Mouse (Mus musculus) heart, embryonic 11.5 days (tissue): ENCODE measurements around the gene Arhgap21. TPM values are rescaled to one million over a fixed set of nuclear protein-coding genes. Genes with fewer than 3 reads are reported as not detected.
A peak's percentile ranks its signal among the peaks of the same experiment; 100 is the strongest.

Source experiments
- ATAC-seq: fragments of 200-750 bp; cut with Nextera tagmentation; replicated peaks from 2 replicates; pipeline ENCODE4 v1.8.0; 2017; ENCODE audit warnings: moderate library complexity; ENCODE audit not compliant: insufficient number of reproducible peaks, low FRiP score, low TSS enrichment
- H3K27ac ChIP-seq: fragments of 300-500 bp; sonication (generic); 2 replicates; pipeline ENCODE4 v1.5.1; 2014; ENCODE audit warnings: mild to moderate bottlenecking, low read depth, low read length
- H3K27me3 ChIP-seq: fragments of 300-500 bp; sonication (generic); 2 replicates; pipeline ENCODE4 v1.6.1; 2014; ENCODE audit warnings: mild to moderate bottlenecking, low read length, mixed read lengths; ENCODE audit not compliant: control insufficient read depth, insufficient read depth
- H3K36me3 ChIP-seq: fragments of 300-500 bp; sonication (generic); 2 replicates; pipeline ENCODE4 v1.6.1; 2014; ENCODE audit warnings: mild to moderate bottlenecking, low read length, moderate library complexity, mixed read lengths; ENCODE audit not compliant: control insufficient read depth, insufficient read depth
- H3K4me1 ChIP-seq: fragments of 300-500 bp; sonication (generic); 2 replicates; pipeline ENCODE4 v1.6.1; 2014; ENCODE audit warnings: low read length; ENCODE audit not compliant: control insufficient read depth, insufficient read depth
- H3K4me2 ChIP-seq: fragments of 300-500 bp; sonication (generic); 2 replicates; pipeline ENCODE4 v1.6.1; 2014; ENCODE audit warnings: mild to moderate bottlenecking, moderate library complexity
- H3K4me3 ChIP-seq: fragments of 300-500 bp; sonication (generic); 2 replicates; pipeline ENCODE4 v1.5.1; 2014; ENCODE audit warnings: low read depth, low read length
- H3K9ac ChIP-seq: fragments of 300-500 bp; sonication (generic); 2 replicates; pipeline ENCODE4 v1.6.1; 2014; ENCODE audit warnings: mild to moderate bottlenecking, low read depth, low read length, moderate library complexity
- H3K9me3 ChIP-seq: fragments of 300-500 bp; sonication (generic); replicated peaks from 2 replicates; pipeline ENCODE4 v1.6.1; 2016; ENCODE audit warnings: low read length; ENCODE audit not compliant: control insufficient read depth
- WGBS: fragments of 180-500 bp; shearing (Covaris S2); extraction: QIAGEN DNeasy Blood & Tissue Kit; methylation state at CpG from one replicate; pipeline ENCODE4 v1.1.7; 2014; ENCODE audit not compliant: insufficient replicate concordance; 5-methylcytosine and 5-hydroxymethylcytosine counted together
- polyA plus RNA-seq: library from polyadenylated mRNA; unstranded; fragments of >200 nt; fragmentation: Nextera tagmentation; extraction: Ambion mirVana; gene quantifications from 2 replicates; pipeline ENCODE4 v1.2.1, GENCODE M21; 2014

Gene Arhgap21
- polyA plus RNA-seq, 1 experiment from 2014 or later, result 19.3 TPM

GRCm38 (mm10) chr2:20879877-20880605, 88.6 kb downstream of the Arhgap21 start:
- H3K4me1 ChIP-seq, result no peaks in the 10 kb centered on the region
- ATAC-seq, result no peak
- no peak overlapping the region for H3K9ac ChIP-seq
- H3K27ac ChIP-seq, result no peak overlapping the region
- H3K4me3 ChIP-seq, result no peak overlapping the region
- no peaks in the 10 kb centered on the region for H3K27me3 ChIP-seq
- no peak overlapping the region for H3K4me2 ChIP-seq
- 84% methylated on average over 16 of the region's 16 CpGs for WGBS
- H3K9me3 ChIP-seq, result no peaks in the 10 kb centered on the region
- peaks cover 16% of the 10 kb centered on the region for H3K36me3 ChIP-seq

GRCm38 (mm10) chr2:20874621-20875020, 94.1 kb downstream of the Arhgap21 start:
- Histone ChIP-seq H3K4me2 (no peak overlapping the region), H3K27me3 (no peaks in the 10 kb centered on the region), H3K4me1 (peaks cover 1% of the 10 kb centered on the region; the same call in 1 of the 2 replicates), H3K36me3 (no peaks in the 10 kb centered on the region; the same call in 1 of the 2 replicates), H3K9ac (no peak overlapping the region), H3K4me3 (no peak overlapping the region), H3K9me3 (no peaks in the 10 kb centered on the region), H3K27ac (no peak overlapping the region)
- no peak for ATAC-seq
- 94% methylated on average over 5 of the region's 5 CpGs for WGBS

- no peaks in the 10 kb centered on the region for H3K27me3 ChIP-seq
- H3K4me3 ChIP-seq, result no peak overlapping the region
- peaks cover 6% of the 10 kb centered on the region; the same call in 1 of the 2 replicates for H3K4me1 ChIP-seq
- WGBS, result 20% methylated on average over 2 of the region's 2 CpGs
- no peak overlapping the region for H3K9ac ChIP-seq
- H3K27ac ChIP-seq, result no peak overlapping the region
- no peak overlapping the region for H3K4me2 ChIP-seq
- H3K9me3 ChIP-seq, result no peaks in the 10 kb centered on the region
- ATAC-seq, result peak; percentile 49; the same call in 1 of the 2 replicates
- H3K36me3 ChIP-seq, result peaks cover 4% of the 10 kb centered on the region
Observed at GRCm38 (mm10) chr2:20869212-20869965, 99.3 kb downstream of the Arhgap21 start.

GRCm38 (mm10) chr2:20868052-20868451, 100.6 kb downstream of the Arhgap21 start:
- Histone ChIP-seq H3K27ac (no peak overlapping the region), H3K36me3 (peaks cover 6% of the 10 kb centered on the region)
- no peak for ATAC-seq

GRCm38 (mm10) chr2:20865795-20866194, 102.9 kb downstream of the Arhgap21 start:
- H3K9ac ChIP-seq, result no peak overlapping the region
- no peak overlapping the region for H3K4me2 ChIP-seq
- no peaks in the 10 kb centered on the region for H3K9me3 ChIP-seq
- no peaks in the 10 kb centered on the region for H3K27me3 ChIP-seq
- ATAC-seq, result no peak
- H3K27ac ChIP-seq, result no peak overlapping the region
- 83% methylated on average over 3 of the region's 3 CpGs for WGBS
- H3K4me1 ChIP-seq, result peaks cover 6% of the 10 kb centered on the region; the same call in 1 of the 2 replicates
- H3K4me3 ChIP-seq, result no peak overlapping the region
- peaks cover 15% of the 10 kb centered on the region for H3K36me3 ChIP-seq

More at GRCm38 (mm10) chr2:20868052-20868451, 100.6 kb downstream of the Arhgap21 start:
- no peak overlapping the region for H3K4me2 ChIP-seq
- no peaks in the 10 kb centered on the region for H3K27me3 ChIP-seq
- no peak overlapping the region for H3K9ac ChIP-seq
- H3K4me3 ChIP-seq, result no peak overlapping the region
- H3K4me1 ChIP-seq, result peaks cover 6% of the 10 kb centered on the region; the same call in 1 of the 2 replicates
- H3K9me3 ChIP-seq, result no peaks in the 10 kb centered on the region

- Histone ChIP-seq H3K9ac (no peak overlapping the region), H3K9me3 (no peaks in the 10 kb centered on the region), H3K4me3 (no peak overlapping the region), H3K36me3 (peaks cover 18% of the 10 kb centered on the region), H3K27ac (no peak overlapping the region), H3K27me3 (no peaks in the 10 kb centered on the region), H3K4me2 (no peak overlapping the region), H3K4me1 (peaks cover 5% of the 10 kb centered on the region; the same call in 1 of the 2 replicates)
- no peak for ATAC-seq
- WGBS, result 83% methylated on average over 2 of the region's 2 CpGs
Observed at GRCm38 (mm10) chr2:20864569-20864968, 104.1 kb downstream of the Arhgap21 start.

- H3K4me3 ChIP-seq, result no peak overlapping the region
- H3K27me3 ChIP-seq, result no peaks in the 10 kb centered on the region
- H3K9me3 ChIP-seq, result no peaks in the 10 kb centered on the region
- ATAC-seq, result no peak
- no peak overlapping the region for H3K4me2 ChIP-seq
- H3K36me3 ChIP-seq, result peaks cover 31% of the 10 kb centered on the region
- H3K27ac ChIP-seq, result no peak overlapping the region
- H3K4me1 ChIP-seq, result no peaks in the 10 kb centered on the region
- H3K9ac ChIP-seq, result no peak overlapping the region
- 90% methylated on average over 5 of the region's 5 CpGs for WGBS
Observed at GRCm38 (mm10) chr2:20860756-20861155, 107.9 kb downstream of the Arhgap21 start.

GRCm38 (mm10) chr2:20849346-20849745, 119.3 kb downstream of the Arhgap21 start:
- H3K4me3 ChIP-seq, result no peak overlapping the region
- no peaks in the 10 kb centered on the region for H3K4me1 ChIP-seq
- WGBS, result 85% methylated on average over 18 of the region's 18 CpGs
- H3K4me2 ChIP-seq, result no peak overlapping the region
- no peak overlapping the region for H3K9ac ChIP-seq
- no peaks in the 10 kb centered on the region for H3K27me3 ChIP-seq
- H3K9me3 ChIP-seq, result no peaks in the 10 kb centered on the region
- H3K36me3 ChIP-seq, result peaks cover 35% of the 10 kb centered on the region
- H3K27ac ChIP-seq, result no peak overlapping the region
- ATAC-seq, result peak; percentile 35; the same call in 1 of the 2 replicates
